Mouse (Mus musculus) cerebellum, adult 11-12 months (tissue): ENCODE measurements at regions not wholly inside any gene's neighbourhood (a gene's known extent, or its start where the extent isn't known, plus 50 kb on each side); places are given as distances from the start of the nearest gene placed in this dataset.

Experiments used
- DNase-seq: peaks from one replicate; pipeline ENCODE4 v3.0.0; 2022

- DNase-seq: no peak
Measured at GRCm38 (mm10) chr13:37532596-37533170, 187.7 kb downstream of the Ly86 start.

DNA sequence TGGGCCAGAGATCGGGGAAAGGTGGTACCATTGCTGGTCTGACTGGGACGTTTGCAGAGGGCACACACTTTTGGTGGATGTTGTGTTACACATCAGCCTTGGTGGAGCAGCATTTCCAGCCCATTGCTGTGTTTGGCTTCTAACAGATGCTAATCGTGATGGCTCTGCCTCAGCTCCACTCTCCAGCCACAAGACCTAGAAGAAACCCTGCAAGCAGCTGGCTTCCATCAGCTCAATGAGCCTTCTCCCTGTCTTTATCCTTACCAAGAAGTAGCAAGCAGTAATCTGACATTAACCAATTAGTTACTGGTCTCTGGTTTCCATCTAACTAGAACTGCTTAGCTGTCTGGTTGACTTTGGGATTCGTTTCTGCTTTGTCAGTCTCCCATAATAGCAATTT, 188.8 kb downstream of the Ly86 start:
- DNase-seq: no peak

- DNase-seq: no peak
Measured at GRCm38 (mm10) chr13:37537330-37537729, 192.3 kb downstream of the Ly86 start.

GRCm38 (mm10) chr13:37537793-37538192, 192.8 kb downstream of the Ly86 start:
- no peak for DNase-seq

DNA sequence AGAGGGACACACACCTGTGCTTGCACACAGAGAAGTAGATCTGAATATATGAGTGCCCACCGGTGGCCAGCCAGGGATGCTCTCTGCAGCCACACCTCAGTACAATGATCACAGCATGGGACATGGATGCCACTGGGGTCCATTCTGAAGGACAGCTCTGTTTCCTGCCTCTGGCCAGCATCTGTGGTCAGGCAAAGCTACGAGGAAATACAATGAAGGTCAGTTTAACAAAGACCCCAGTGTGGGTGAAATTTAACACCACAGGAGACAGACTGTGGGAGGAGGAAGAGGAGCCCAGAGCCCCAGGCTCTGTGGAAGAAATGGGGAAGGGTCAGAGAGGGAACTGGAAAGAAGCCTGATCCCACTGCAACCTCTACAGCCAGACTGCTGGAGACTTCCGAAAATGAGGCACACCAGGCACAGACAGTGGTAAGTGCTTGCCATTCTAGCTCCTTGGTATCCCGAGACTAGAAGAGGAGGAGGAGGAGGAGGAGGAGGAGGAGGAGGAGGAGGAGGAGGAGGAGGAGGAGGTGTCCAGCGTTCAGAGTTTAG, 196.0 kb downstream of the Ly86 start:
- no peak for DNase-seq

DNA sequence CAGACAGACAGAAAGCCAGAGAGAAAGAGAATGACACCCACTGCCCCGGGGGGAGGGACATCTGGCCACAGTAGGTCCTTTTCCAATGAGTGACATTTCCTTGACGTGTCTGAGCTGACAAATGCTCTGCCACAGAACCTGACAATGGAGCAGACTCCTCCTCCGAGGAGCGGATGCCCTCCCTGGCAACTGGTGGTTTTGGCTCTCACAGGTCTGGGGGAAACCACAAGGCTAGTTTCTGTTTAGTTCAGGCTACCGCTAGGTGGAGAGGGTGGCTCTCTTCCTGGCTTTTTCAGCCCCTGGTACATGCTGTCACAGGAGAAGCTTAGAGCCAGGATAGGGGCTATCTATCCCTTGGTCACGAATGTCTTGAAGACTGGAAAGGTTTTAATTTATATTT, 196.7 kb downstream of the Ly86 start:
- no peak for DNase-seq

DNA sequence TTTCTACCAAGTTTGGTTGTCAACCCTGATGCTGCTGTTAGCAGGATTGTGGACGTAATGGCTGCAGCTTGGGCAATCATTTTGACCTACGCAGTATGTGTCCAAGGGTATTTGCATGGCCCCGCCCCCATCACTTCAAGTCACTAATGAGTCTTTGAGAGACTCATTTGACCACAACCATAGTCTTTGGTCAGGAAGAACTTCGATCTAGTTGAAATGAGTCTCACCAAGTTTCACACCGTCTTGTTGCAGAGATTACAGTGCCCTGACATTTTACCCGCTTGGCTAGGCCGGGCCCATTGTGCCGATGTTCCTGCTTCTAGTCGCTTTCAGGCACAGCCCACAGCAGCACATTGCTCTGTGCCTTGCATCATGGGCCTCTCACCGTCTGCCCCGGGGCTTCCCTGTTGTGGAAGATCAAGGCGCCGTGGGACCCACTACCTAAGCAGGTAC, 197.8 kb downstream of the Ly86 start:
- DNase-seq: no peak

DNA sequence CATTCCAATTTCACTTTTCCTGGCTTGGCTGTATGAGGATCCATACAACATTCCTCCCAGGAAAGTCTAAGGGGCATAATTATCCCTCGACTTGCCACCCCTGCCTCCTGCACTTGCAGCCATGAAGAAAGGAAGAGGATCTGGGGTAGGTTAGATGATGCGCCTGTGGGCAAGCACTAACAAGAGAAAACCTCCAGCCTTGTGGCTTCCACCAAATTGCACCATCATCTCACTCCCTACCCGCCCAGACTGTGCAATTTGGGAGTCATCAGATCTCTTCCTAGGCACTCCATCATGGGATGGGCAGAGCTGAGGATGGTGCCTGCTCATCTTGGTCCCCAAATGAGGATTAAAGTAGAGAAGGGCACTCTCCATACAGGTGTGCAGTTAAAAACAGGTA, 198.8 kb downstream of the Ly86 start:
- no peak for DNase-seq

DNA sequence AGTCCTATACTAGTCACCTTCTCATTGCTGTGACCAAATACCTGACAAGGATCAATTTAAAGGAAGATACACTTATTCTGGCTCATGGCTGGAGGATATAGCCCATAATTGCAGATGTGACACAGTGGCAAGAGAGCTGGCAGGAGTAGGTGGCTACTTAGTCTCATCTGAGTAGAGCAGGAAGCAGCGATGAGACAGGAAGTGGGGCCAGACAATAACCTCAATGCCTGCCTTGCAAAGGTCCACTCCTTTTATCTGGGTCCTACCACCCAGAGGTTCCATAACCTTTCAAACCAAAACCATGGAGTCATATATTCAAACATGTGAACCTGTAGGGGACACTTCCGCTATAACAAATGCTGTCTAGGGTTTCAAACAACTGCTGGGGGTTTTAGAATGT, 199.7 kb downstream of the Ly86 start:
- no peak for DNase-seq

DNA sequence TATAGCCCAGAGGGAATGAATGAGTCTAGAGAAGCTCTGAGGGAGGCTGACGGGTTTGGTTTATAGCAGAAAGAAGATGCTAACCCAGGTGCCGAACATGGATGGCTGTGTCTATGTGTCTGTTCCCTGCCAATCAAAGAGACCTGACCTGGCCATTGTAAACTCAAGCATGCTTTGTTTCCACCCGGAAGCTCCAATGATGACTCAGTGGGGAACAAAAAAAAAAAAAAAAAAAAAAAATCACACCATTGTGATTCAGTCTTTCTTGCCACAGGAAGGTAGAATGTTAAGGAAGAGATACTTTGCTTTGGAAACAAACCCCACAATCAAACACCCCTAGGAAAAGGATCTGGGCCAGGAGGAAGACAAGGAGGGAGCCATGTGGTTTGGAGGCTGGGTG, 201.5 kb downstream of the Ly86 start:
- DNase-seq: no peak

DNA sequence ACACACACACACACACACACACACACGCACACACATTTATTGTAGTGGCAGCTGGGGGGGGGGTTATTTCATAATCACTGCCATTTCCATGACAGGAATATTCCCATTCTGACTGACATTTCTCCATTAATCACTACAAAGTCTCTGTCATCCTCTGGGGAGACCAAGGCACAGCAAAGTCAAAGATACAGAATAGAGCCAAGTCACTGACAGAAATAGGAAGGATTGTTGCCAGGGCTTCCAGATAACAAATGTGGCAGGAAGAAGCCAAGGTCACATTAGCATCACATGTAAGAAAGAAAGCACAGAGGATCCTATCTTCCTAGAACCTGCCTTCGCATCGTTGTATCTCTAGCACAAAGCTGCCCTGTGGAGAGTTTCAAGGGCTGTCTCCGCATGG, 205.6 kb downstream of the Ly86 start:
- no peak for DNase-seq

- DNase-seq: no peak
Measured at GRCm38 (mm10) chr13:37553392-37553791, 208.4 kb downstream of the Ly86 start.

DNA sequence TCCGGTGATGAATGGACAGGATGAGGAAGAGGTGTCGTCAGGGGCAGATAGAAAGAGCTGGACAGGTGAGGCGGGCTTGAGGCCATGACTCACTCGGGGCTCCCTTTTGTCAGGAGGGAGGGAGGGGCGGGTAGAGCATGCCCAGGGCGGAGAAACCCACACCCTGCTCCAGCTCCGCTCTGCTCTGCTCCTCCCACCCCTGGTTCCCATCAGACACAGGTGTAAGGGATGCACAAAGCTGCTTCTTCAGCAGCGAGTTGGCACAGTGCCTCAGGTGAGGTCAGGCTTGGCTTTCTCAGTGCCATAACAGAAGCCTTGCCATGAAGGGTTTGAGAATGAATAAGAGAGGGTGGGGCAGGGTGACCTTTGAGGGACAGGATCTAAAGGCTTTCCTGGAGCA, 212.2 kb downstream of the Ly86 start:
- no peak for DNase-seq

DNA sequence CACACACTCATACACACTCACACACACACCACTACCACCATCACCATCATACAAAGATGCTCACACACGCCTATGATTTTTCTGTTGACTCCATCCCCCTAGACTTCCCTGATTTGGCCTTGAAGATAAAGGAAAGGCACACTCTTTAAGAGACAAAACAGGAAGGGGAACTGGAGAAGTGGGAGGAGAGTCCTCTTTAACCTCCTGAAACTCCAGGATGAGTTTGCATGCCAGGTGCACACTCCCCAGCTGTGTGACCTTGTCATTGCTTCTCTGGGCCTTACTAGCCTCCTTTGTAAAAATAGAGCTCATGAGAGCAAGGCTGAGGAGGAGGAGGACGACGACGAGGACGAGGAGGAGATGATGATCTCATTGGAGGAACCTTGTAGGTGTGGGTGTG, 212.8 kb downstream of the Ly86 start:
- DNase-seq: no peak

GRCm38 (mm10) chr13:37559056-37559455, 214.0 kb downstream of the Ly86 start:
- no peak for DNase-seq

GRCm38 (mm10) chr13:37559706-37560313, 214.8 kb downstream of the Ly86 start:
- no peak for DNase-seq

- DNase-seq: no peak
Measured at GRCm38 (mm10) chr13:37560387-37560786, 215.4 kb downstream of the Ly86 start.

GRCm38 (mm10) chr13:37560800-37561199, 215.8 kb downstream of the Ly86 start:
- no peak for DNase-seq

DNA sequence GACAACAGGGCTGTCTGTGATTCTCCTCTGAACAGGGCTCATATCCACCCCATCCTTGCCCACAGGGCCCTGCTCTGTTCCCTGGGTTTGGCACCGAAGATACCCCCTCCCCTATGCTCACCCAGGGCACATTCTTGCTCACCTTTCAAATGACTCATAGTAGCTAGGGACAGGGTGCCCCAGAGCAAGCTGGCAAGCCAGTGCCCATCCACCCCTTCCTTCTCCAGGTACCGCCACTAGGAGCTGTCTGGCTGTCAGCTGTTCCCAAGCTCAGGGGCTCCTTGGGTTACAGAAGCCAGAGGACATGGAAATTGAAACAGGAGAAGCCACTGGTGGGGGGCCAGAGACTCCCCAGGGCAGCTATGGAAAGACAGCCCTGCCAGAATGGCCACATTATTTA, 216.4 kb downstream of the Ly86 start:
- no peak for DNase-seq

- no peak for DNase-seq
Measured at GRCm38 (mm10) chr13:37562141-37562540, 216.1 kb upstream of the Rreb1 start.

GRCm38 (mm10) chr13:37562652-37563051, 215.5 kb upstream of the Rreb1 start:
- no peak for DNase-seq

GRCm38 (mm10) chr13:37569051-37569450, 209.1 kb upstream of the Rreb1 start:
- no peak for DNase-seq

GRCm38 (mm10) chr13:37569486-37569885, 208.7 kb upstream of the Rreb1 start:
- no peak for DNase-seq

DNA sequence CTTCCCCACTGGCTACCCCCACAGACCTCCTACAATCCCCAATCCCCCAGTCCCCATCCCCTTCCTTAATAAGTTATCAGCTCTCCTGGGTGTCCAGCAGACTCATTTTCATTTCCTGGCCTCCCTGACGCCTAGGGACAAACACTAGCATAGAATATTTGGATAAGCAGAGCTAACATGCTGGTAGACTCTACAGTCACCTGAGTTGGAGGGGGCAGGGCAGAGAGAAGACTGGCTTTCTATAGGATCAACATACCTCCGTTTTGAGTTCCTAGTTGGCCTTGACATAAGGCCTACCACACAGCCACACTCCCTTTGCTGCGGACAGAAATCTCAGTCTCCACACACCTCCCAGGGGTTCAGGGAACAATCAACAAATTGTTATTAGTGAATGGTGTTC, 205.2 kb upstream of the Rreb1 start:
- DNase-seq: no peak

- no peak for DNase-seq
Measured at GRCm38 (mm10) chr13:37579231-37579630, 199.0 kb upstream of the Rreb1 start.
